Mouse (Mus musculus) yolk sac, embryonic 10.5 days (tissue): ENCODE data around the gene Rbm43.

ENCODE experiments used
- DNase-seq: peaks from one replicate; pipeline ENCODE4 v3.0.0-alpha.2; 2017; ENCODE audit warnings: low spot score

Rbm43 gene

GRCm38 (mm10) chr2:51934574-51935334, at the start of gene Rbm43:
Gene Rbm43, minus strand, starts transcription at chr2:51935163.
- peak; percentile 58 for DNase-seq

GRCm38 (mm10) chr2:51982288-51982687, 47.3 kb upstream of the Rbm43 start:
- no peak for DNase-seq

- DNase-seq, result no peak
Observed at GRCm38 (mm10) chr2:51981630-51982029, 46.7 kb upstream of the Rbm43 start.

- DNase-seq, result no peak
Observed at GRCm38 (mm10) chr2:51973410-51973968, 38.5 kb upstream of the Rbm43 start, which contains the start of gene Nmi. Gene Nmi, minus strand, starts transcription at chr2:51973494.

- DNase-seq, result peak; percentile 64
Observed at GRCm38 (mm10) chr2:51972641-51973409, 37.9 kb upstream of the Rbm43 start.

GRCm38 (mm10) chr2:51972142-51972541, 37.2 kb upstream of the Rbm43 start:
- DNase-seq, result peak; percentile 3

- DNase-seq, result no peak
Observed at GRCm38 (mm10) chr2:51970897-51971296, 35.9 kb upstream of the Rbm43 start.

GRCm38 (mm10) chr2:51967288-51967687, 32.3 kb upstream of the Rbm43 start:
- no peak for DNase-seq

GRCm38 (mm10) chr2:51953648-51954204, 18.8 kb upstream of the Rbm43 start:
- DNase-seq, result no peak

GRCm38 (mm10) chr2:51950876-51951275, 15.9 kb upstream of the Rbm43 start:
- no peak for DNase-seq

GRCm38 (mm10) chr2:51948105-51948830, 13.3 kb upstream of the Rbm43 start:
- DNase-seq, result no peak

GRCm38 (mm10) chr2:51945812-51946211, 10.8 kb upstream of the Rbm43 start:
- DNase-seq, result no peak

- DNase-seq, result no peak
Observed at GRCm38 (mm10) chr2:51941832-51942231, 6.9 kb upstream of the Rbm43 start.

- no peak for DNase-seq
Observed at GRCm38 (mm10) chr2:51938750-51939149, 3.8 kb upstream of the Rbm43 start.

- no peak for DNase-seq
Observed at GRCm38 (mm10) chr2:51937004-51937403, 2.0 kb upstream of the Rbm43 start.

- no peak for DNase-seq
Observed at GRCm38 (mm10) chr2:51936585-51936984, 1.6 kb upstream of the Rbm43 start.

- no peak for DNase-seq
Observed at GRCm38 (mm10) chr2:51935921-51936320, 958 bp upstream of the Rbm43 start.

GRCm38 (mm10) chr2:51933341-51934134, 1.4 kb downstream of the Rbm43 start:
- DNase-seq, result no peak

- no peak for DNase-seq
Observed at GRCm38 (mm10) chr2:51931241-51931640, 3.7 kb downstream of the Rbm43 start.

- peak; percentile 63 for DNase-seq
Observed at GRCm38 (mm10) chr2:51914944-51915680, 19.9 kb downstream of the Rbm43 start.
